Mouse (Mus musculus) retina, embryonic 14.5 days (tissue): Measurements from ENCODE around the gene Car14.
"Not testable (repeated sequence)": the region's sequence is repeated elsewhere in the genome, so short reads cannot be mapped to it uniquely, and the experiment has no call there.

ENCODE experiments used
- DNase-seq: peaks from one replicate; pipeline ENCODE4 v3.0.0-alpha.2; 2015; ENCODE audit warnings: low spot score

Gene Car14

DNA sequence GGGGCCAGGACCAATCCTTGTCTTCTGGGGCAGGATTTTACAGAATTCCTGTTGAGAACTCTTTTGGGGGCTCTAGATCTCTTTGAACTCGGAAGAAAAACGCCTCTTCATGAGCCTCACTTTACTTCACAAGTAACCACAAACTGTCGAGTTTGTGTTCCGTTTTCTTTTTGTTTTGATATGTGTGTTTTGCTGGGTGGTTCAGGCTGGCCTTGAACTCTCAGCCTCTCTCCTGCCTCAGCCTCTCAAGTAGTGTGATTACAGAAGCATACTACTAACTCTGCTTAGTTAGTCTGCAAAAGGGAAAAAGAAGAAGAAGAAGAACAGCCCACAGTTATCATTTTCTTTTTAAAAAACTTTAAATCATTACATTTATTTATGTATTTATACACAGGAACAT is 19.7 kb upstream of the Car14 start:
- no peak for DNase-seq

DNA sequence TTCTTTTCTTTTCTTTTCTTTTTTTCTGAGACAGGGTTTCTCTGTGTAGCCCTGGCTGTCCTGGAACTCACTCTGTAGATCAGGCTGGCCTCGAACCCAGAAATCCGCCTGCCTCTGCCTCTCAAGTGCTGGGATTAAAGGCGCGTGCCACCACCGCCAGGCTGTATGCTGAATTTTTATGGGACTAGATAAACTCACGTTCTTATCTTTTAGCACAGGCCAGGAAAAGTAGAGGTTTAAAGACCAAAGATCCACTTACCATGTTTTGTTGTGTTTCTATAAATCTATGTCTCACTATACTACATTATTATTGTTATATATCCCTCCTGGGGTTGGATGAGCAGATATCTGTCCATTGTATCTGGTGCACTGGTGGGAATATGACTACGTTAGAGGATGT is 18.9 kb upstream of the Car14 start:
- not testable (repeated sequence) for DNase-seq

DNA sequence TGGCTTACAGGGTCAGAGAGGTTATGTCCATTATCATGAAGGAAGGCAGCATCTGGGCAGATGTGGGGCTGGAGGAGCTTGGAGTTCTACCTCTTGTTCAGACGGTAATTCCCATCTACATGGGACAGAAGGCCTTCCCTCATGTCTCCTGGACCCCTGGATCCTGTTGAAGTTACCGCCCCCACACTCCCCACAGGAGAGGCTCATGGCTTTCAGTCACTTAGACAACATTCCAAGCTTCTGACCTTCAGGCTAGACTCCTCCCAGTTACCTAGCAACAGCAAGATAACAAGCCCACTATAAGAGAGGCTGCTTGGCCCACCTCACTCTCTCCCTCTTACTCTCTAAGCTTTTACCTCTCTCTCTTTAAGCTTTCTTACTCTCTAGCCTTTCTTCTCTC is 16.0 kb upstream of the Car14 start:
- not testable (repeated sequence) for DNase-seq

DNA sequence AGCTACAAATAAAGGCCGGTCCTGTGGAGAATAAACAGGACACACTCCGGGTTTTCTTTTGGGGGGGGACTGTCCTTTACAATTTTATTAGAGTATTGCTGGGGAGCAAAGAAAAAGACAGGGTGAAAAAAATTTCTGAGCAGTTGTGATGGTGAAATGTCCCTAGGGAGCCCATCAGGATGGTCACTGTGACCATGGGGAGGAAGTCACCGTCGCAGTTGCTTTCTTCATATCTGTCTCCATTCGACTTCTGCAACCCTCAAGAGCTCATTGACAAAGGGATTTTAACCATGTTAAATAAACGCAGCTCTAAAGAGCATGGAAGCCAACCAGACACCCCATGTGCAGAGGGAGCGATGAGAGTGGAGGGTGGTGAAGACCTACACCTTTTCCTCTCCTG is 12.3 kb upstream of the Car14 start:
- no peak for DNase-seq

DNA sequence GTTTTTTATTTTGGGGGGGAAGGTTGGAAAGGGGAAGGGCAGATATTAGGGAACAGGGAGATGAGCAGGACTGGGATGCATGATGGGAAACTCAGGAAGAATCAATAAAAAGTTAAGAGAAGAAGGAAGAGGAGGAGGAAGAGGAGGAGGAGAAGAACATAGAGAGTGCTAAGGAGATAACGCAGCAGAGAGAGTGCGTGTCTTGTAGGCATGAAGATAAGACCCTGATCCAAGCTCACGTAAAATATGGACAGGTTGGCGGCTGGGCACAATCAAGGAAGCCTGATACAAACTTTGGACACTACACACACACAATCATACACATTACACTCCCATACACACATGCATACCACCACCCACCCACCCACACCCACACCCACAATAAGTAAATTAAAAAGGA is 10.2 kb upstream of the Car14 start:
- no peak for DNase-seq

DNA sequence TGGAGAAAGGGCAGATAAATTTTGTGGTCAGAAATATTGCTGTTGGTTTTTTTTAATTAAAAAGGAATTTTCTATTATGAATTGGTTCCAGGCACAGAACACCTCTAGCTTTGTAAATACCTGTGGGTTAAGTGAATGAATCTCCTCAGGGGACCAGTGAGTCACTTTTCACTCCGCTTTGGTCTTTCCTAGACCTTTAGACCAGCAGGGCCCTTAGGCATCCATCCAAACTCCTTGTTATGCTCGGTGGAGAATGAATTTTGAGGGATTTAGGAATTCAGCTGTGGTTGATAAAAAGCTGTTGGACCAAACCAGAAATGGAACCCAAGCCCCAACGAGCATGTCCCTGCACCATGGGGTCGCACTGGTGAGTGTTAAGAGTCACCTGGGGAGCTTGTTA is 3.1 kb upstream of the Car14 start:
- DNase-seq, result no peak

DNA sequence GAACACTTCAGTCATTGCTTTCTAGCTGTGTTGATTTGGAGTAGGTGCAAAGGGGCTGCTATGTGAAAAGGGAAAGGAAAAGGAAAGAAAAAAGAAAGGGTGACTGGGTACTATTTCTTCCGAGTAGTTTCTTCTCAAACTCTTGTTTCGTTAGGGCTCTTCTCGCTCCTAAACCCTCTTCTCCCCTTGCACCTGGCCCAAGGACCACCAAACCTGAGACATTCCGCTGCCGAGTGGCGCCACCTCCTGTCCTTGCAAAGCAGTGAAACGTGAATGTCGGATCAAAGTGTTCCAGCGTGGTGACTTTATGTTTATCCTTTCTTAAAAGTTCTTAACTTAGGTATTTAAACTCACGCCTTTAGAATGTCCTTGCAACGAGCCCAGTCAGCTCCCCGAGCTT is 2.4 kb upstream of the Car14 start:
- peak; percentile 77 for DNase-seq

DNA sequence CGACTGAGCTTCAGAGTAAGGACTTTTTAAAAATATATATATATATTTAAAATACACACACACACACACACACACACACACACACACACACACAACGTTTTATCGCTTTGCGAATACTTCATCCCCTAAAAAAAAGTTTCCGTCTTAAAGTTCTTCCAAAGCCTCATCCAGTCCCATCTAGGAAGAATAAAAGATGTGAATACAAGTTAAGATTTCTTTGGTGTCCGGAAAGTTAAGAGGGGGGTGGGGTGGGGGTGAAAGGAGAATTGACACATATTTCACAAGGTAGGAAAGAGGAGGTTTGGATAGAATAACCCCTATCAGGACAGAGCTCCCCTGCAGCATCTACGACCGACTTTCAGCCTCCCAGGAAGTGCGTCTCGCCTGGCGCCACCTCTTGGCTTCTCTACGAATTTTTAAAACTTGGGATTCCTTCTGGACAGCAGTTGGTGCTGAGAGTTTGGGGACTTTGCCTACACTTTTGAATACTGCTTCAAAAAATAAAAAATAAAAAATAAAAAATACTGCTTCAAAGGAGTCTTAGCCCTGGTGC is 1.5 kb upstream of the Car14 start:
- DNase-seq, result peak; percentile 83

DNA sequence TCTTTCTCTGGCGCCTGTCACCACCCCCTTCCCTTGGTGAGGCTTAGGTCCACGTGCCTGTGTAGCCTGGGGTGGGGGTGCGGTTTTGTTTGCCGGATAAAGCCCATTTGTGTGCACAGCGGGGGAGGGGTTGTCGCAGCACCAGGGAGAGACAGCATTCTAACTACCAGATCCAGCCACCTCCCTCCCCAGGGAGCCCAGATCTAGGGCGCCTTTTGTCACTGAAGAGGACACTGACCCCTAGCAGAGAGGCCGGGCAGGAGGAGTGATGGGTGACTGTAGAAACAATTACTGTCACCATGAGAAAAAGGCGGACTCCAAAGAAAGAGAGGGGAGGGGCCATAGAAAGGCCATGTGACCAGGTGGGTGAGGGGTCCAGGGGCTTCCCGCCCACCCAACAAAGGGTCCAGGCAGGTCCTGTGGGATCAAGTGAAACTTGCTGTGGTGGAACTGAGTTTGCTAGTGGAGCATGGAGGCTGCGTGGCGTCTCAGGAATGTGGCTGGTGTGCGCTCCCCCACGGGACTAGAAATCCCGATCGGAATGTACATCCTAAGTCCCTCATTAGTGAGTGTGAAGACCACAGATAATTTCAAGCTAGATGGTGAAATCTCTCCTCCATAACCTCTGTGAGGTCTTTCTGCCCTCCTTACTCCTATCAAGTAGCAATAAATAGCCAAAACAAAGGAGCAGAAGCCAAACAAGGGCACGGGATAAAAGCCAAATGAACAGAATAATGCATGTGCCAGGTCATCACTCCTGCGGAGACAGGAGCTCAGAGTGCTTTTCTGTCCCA is 852 bp upstream of the Car14 start:
- peak; percentile 77 for DNase-seq

DNA sequence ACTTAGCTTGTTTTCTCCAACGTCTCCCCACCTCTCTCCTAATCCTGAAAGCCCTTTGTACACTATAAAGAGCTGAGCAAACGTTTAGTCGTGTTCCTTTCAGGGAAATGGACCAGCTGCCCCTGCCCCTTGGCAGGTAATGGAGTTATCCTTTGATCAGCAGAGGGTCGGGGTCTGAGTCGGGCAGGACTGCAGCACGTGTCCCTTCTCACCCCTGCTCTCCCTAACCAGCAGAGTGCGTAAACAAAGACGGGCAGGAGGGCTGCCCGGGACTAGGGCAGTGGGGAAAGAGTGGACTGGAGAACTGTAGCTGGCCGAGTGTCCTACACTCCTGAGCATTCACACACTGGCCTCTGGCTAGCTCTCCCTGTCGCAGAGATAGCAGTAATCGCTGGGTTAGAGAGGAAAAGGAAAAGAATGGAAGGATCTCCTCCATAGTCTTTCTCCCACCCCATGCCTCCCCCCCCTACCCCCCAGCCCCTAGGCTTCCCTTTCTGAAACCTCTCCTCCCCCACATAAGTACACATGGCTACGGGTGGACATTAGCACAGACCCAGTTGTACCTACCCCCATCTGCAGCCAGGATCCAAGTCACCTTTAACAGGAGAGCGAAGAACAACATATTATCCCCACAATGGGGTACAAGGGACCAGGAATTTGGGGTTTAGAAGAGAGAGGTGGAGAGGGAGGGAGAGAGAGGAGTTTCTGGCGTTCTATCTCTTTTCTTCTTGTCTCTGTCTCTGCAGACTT is 563 bp downstream of the Car14 start:
- DNase-seq, result peak; percentile 47

DNA sequence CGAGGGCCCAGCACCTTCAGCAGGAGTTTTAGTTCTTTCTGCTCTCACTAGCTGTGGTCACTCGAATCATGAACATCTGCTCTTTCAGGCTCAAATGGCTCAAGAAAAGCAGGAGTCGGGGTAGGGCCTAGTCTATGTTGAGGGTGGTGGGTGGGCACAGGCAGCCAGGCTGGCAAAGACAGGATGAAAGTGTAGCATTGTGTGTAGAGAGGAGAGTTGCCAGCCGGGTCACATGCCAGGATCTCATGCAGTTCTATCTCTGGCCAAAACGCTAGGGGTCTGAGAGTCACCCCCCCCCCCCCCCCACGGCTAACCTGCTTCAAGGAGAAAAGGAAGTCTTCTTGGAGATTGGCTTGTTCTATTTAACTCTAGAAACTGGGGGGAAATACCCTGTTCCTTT is 1.8 kb downstream of the Car14 start:
- no peak for DNase-seq

DNA sequence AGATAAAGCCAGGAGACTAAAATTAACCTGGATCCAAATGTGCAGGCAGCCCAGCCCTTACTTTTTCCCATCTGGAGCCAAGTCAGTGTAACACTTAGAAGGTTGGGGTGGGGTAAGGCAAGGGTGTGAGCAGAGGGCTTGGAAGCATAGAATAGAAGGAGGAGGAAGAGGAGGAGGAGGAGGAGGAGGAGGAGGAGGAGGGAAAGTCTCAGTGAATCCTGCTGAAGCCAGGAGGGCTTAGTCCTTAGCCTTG is 2.2 kb downstream of the Car14 start:
- no peak for DNase-seq

DNA sequence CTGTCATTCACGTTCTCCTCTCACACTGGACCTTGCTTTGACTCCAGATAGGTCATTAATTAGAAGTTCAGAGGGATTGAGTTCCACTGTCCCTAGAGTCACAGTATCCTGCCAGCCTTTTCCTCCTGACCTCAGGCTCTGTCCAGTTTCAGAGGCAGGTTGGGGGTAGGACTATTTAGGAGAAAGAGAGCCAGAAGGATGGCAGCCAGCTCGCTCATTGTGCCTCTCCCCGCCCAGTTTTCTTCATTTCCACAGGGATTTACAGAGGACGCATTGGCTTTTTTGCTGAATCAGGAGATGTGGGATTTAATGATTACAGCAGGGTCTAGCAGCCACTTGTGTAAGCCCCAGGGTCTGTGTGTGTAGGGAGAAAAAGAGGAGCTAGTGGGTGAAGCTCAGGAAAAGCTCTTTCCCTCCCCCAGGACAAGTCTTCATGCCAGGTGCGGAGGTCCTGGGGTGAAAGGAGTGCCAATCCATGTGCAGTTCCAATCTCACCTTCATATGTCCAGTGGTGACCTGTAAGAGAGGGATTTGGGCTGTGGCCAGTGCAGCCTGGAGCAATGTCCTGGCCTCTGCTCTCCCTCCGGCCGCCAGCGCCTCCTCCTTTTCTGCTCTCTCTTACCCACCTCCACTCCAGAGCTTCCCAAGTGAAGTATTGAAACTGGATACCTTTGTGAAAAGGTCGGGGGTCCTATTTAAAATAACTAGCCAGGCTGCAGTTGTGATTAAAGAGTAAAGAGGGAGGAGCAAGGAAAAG is 2.7 kb downstream of the Car14 start:
- DNase-seq, result no peak

DNA sequence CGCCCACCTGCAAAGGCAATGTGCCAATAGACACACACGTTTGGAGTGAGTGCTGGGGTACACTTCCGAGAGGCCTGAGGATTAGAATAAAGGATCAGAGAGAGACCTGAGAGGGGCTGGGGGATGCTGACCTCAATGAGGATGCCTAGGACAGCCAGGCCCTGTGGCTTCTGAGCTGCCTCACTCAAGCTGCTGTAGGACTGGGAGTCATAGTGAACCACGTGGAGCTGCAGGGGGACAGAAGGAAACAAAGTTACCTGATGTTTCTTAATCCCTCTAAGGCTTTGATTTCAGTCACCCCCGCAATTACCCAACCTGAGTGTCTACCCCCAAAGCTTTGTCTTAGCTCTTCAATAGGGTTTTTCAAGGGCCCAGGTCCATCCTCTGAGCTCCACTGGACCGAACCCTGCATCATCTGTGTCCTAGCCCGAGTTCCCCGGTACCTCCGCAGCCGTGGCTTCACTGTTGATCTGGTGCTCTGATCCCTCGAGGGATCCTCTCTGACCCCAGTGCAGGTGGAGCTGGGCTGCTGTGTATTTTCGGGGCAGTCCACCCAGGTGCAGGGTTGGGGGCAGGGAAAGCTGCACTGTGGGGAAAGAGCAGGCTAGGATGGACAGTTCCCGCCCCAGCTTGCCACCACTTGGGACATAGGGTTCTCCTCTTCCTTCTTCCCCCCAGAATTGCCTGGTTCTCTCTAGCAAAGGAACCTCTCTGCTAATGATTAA is 4.5 kb downstream of the Car14 start:
- DNase-seq, result no peak

DNA sequence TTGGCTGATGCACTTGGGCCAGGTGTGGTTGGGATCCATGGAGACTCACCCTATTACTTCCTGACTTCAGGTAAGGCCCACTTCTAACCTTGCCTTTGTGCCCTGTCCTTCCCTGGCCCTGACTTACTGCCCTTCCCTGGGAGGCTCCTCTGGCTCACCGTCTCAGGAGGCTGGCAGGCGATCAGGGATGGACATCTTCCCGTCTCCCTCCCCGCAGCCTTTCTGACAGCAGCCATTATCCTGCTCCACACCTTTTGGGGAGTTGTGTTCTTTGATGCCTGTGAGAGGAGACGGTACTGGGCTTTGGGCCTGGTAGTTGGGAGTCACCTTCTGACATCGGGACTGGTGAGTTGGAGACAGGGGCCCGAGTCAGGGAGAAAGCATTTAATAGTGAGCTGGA is 9.0 kb downstream of the Car14 start:
- DNase-seq, result not testable (repeated sequence)

DNA sequence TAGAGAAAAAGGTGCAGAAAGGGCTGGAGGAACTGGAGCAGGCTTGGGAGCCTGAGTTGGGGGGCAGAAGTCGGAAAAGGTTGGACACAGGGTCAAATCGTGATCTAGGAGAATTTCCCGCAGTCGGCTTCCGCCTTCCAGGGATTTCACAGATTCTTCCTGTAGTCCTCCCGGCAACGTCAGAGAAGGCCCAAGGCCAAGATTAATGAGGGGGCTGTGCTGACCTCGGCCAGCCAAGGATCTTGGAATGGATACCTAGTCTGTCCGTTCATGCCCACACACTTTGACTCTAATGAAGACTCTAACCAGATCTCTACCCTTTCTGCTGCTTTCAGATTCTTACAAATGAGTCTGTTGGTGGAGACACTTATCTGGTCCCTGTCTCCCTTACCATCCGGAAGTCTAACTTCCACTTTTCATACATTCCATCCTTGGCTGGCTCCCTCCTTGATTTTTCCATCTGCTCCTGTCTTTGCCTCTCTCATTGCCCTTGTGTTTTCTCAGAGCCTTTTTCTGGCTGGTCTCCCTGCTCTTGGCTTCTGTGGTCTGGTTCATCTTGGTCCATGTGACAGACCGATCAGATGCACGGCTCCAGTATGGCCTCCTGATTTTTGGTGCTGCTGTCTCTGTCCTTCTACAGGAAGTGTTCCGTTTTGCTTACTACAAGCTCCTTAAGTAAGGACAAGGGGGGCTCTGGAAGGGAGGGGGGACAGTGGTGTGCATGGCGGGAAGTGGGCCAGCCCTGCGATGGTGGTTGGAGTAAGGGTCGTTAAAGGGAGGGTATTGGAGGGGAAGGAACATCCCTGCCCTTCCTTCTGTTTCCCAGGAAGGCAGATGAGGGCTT is 10.0 kb downstream of the Car14 start:
- no peak for DNase-seq

DNA sequence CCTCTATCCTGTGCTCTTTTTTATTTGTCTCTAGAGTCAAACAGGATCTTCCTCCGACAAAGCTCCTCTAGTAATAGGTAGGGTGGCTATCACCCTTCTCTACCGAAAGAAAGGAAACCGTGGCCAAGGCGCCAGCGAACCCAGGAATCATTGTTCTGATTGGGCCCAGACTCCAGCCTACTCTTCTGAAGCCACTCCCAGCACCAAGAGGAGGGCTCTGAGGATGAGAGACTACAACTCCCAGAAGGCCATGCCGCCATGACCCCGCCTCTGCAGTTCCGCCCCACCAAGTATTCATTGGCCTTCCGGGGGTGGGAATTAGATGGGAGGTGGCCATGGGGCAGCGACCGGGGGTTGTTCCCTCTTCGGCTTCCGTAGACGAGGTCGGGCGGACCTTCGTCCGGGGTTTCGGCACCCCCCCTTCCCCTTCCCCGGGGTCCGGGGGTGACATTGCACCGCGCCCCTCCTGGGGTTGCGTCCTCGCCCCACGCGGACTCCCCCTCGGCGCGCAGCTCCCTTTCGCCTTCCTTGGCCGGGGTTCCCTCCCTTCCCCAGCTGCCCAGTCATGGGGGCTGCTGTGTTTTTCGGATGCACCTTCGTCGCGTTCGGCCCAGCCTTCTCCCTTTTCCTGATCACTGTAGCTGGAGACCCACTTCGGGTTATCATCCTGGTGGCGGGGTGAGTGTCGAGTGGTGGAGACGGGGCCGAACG is 10.7 kb downstream of the Car14 start, which contains the start of gene Aph1a:
Gene Aph1a (plus strand): TSS at position 364 of the 711 bp plus-strand sequence.
- DNase-seq, result peak; percentile 97

DNA sequence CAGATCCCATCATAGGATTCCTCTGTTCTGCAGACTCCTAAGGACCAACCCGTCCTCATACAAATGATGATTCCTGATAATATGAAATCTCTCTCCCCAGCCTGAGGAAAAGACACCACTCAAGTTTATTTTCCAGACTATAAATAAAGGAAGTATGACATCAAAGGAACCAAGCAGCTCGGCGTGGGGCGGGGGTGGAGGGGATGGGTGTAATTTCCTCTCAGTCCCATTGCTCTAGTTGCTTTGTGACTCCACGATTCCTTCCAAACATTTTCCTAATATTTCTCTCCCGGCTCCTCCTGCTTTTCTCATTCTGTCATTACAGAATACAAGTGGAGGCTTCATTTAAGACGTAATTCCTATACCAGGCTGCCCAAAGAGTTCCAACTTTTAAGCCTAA is 11.4 kb downstream of the Car14 start:
- no peak for DNase-seq

DNA sequence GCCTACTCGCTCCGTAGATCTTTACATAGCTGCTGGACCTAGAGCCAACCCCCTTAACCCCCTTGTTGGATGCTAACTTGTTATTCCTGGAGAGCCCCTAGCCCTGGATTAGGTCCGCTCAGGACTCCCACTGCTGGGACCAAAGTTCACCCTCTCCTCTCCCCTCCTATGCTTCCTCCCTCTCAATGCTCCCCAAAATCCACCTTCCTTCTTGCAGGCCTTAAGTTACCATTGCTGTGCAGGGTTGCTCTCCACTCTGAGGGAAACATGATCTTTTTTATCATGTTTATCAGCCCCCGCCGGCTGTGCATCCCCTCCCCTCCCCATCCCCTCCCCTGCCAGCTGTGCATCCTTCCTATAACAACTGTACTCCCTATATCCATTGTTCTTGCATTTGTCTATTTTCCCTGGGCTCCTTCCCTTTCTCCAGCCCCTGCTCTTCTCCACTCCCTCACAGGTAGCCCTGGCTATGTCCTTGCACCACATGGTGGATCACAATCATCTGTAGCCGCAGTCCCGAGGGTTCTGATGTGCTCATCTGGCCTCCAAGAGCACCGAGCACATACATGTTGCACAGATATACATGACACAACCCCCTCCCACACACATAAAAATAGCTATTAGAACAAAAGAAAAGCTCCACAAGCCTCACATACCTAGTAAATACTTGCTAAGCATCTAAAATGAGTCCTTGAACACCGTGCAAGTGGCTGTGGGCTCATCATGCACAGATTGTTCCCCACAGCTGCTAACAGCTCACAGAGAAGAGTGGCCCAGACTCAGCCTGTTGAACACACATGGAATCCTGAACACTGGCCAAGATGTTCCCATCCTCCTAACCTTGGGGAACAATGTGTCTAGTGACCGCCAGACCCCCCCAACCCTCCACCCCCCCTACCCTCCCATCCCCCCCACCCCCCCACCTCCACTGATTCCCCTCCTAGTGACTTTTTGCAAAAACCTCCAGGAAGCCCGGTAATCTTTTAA is 12.1 kb downstream of the Car14 start:
- no peak for DNase-seq
